Mouse (Mus musculus) kidney, adult 2 months (tissue): Measurements from ENCODE around the gene Pla2g1b.

Source experiments
- CTCF ChIP-seq: fragments of 200-500 bp; conservative IDR thresholded peaks from 2 replicates; pipeline ENCODE4 v1.5.1; 2011; ENCODE audit warnings: low read depth, mild to moderate bottlenecking, control low read depth, low read length, moderate library complexity, mixed read lengths; ENCODE audit not compliant: insufficient read depth, insufficient read length
- POLR2A ChIP-seq: fragments of 200-500 bp; IDR thresholded peaks from one replicate; pipeline ENCODE4 v1.6.1; 2011; ENCODE audit warnings: low read depth, low read length, control low read depth

DNA sequence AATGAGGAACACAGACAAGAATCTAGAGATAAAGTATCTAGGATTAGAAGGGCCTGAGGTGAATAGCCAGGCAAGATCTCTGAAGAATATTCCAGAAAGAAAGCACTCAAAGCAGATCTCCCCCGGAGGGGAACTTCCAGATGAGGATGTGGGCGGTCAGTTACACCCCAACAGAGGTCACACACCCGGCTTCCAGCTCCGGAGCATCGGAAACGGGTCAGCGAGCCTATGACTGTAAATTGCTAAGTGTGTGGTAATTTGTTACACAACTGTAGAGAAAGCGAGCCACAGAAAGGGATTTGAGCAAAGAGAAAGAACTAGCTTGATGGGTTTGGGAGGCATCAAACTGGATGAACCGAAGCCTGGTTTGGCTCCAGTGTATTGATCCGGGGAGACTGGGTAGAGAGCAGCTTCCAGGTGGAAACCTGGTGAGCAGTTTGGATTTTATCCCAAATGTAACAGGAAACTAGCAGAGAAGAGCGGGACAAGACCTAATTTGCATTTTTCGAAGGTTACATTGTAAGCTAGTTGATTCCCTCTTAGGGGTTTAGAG, 34.4 kb downstream of the Pla2g1b start:
- TF ChIP-seq POLR2A = no peak
- no peak for TF ChIP-seq CTCF
